Mouse (Mus musculus): ENCODE measurements at regions not wholly inside any gene's neighbourhood (a gene's known extent, or its start where the extent isn't known, plus 50 kb on each side); places are given as distances from the start of the nearest gene placed in this dataset.

- Histone ChIP-seq H3K4me1 (ENCODE audit: control insufficient read depth, insufficient read depth, low read length) (no peaks in the 10 kb centered on the region), H3K4me2 (replicated peaks; ENCODE audit: low read depth, low read length) (no peak overlapping the region), H3K27ac (ENCODE audit: low read depth, low read length) (no peak overlapping the region), H3K9me3 (ENCODE audit: control insufficient read depth, low read length) (no peaks in the 10 kb centered on the region), H3K9ac (ENCODE audit: low read depth, low read length) (no peak overlapping the region), H3K4me3 (ENCODE audit: low read length) (no peak overlapping the region), H3K27me3 (ENCODE audit: control insufficient read depth, insufficient read depth, low read length) (no peaks in the 10 kb centered on the region), H3K36me3 (ENCODE audit: control insufficient read depth, insufficient read depth, low read length) (no peaks in the 10 kb centered on the region)
- WGBS: 94% methylated on average over 4 of the region's 4 CpGs
- ATAC-seq (ENCODE audit: low FRiP score, low TSS enrichment): no peak
Observed at GRCm38 (mm10) chr1:55949606-55950005, 543.9 kb downstream of the Plcl1 start.

- Histone ChIP-seq H3K4me1 (ENCODE audit: control insufficient read depth, insufficient read depth, low read length) (no peaks in the 10 kb centered on the region), H3K4me2 (replicated peaks; ENCODE audit: low read depth, low read length) (no peak overlapping the region), H3K4me3 (ENCODE audit: low read length) (no peak overlapping the region), H3K9me3 (ENCODE audit: control insufficient read depth, low read length) (no peaks in the 10 kb centered on the region), H3K36me3 (ENCODE audit: control insufficient read depth, insufficient read depth, low read length) (no peaks in the 10 kb centered on the region), H3K27me3 (ENCODE audit: control insufficient read depth, insufficient read depth, low read length) (peaks cover 4% of the 10 kb centered on the region; the same call in 1 of the 2 replicates), H3K27ac (ENCODE audit: low read depth, low read length) (no peak overlapping the region), H3K9ac (ENCODE audit: low read depth, low read length) (no peak overlapping the region)
- 83% methylated on average over 11 of the region's 11 CpGs for WGBS
- no peak for ATAC-seq (ENCODE audit: low FRiP score, low TSS enrichment)
Observed at GRCm38 (mm10) chr1:55957804-55958445, 552.2 kb downstream of the Plcl1 start.

GRCm38 (mm10) chr1:55960291-55960690, 554.6 kb downstream of the Plcl1 start:
- H3K4me1 ChIP-seq (ENCODE audit: control insufficient read depth, insufficient read depth, low read length): no peaks in the 10 kb centered on the region
- H3K36me3 ChIP-seq (ENCODE audit: control insufficient read depth, insufficient read depth, low read length): no peaks in the 10 kb centered on the region
- no peaks in the 10 kb centered on the region for H3K9me3 ChIP-seq (ENCODE audit: control insufficient read depth, low read length)
- ATAC-seq (ENCODE audit: low FRiP score, low TSS enrichment): no peak; the same call in 1 of the 2 replicates
- H3K4me2 ChIP-seq (replicated peaks; ENCODE audit: low read depth, low read length): no peak overlapping the region
- H3K27me3 ChIP-seq (ENCODE audit: control insufficient read depth, insufficient read depth, low read length): peaks cover 4% of the 10 kb centered on the region; the same call in 1 of the 2 replicates
- H3K4me3 ChIP-seq (ENCODE audit: low read length): no peak overlapping the region
- 18% methylated on average over 6 of the region's 6 CpGs for WGBS
- no peak overlapping the region for H3K27ac ChIP-seq (ENCODE audit: low read depth, low read length)
- H3K9ac ChIP-seq (ENCODE audit: low read depth, low read length): no peak overlapping the region

- Histone ChIP-seq H3K36me3 (ENCODE audit: control insufficient read depth, insufficient read depth, low read length) (no peaks in the 10 kb centered on the region), H3K4me1 (ENCODE audit: control insufficient read depth, insufficient read depth, low read length) (no peaks in the 10 kb centered on the region), H3K9me3 (ENCODE audit: control insufficient read depth, low read length) (no peaks in the 10 kb centered on the region), H3K27ac (ENCODE audit: low read depth, low read length) (no peak overlapping the region), H3K9ac (ENCODE audit: low read depth, low read length) (no peak overlapping the region), H3K4me3 (ENCODE audit: low read length) (no peak overlapping the region), H3K27me3 (ENCODE audit: control insufficient read depth, insufficient read depth, low read length) (no peaks in the 10 kb centered on the region), H3K4me2 (replicated peaks; ENCODE audit: low read depth, low read length) (no peak overlapping the region)
- 52% methylated on average over 5 of the region's 5 CpGs for WGBS
- ATAC-seq (ENCODE audit: low FRiP score, low TSS enrichment): no peak
Observed at GRCm38 (mm10) chr1:55963867-55964266, 558.1 kb downstream of the Plcl1 start.

GRCm38 (mm10) chr1:55966273-55966672, 560.6 kb downstream of the Plcl1 start:
- Histone ChIP-seq H3K27me3 (ENCODE audit: control insufficient read depth, insufficient read depth, low read length) (no peaks in the 10 kb centered on the region), H3K4me1 (ENCODE audit: control insufficient read depth, insufficient read depth, low read length) (no peaks in the 10 kb centered on the region), H3K4me3 (ENCODE audit: low read length) (no peak overlapping the region), H3K9ac (ENCODE audit: low read depth, low read length) (no peak overlapping the region), H3K36me3 (ENCODE audit: control insufficient read depth, insufficient read depth, low read length) (no peaks in the 10 kb centered on the region), H3K4me2 (replicated peaks; ENCODE audit: low read depth, low read length) (no peak overlapping the region), H3K9me3 (ENCODE audit: control insufficient read depth, low read length) (no peaks in the 10 kb centered on the region), H3K27ac (ENCODE audit: low read depth, low read length) (no peak overlapping the region)
- 91% methylated on average over 2 of the region's 2 CpGs for WGBS
- no peak for ATAC-seq (ENCODE audit: low FRiP score, low TSS enrichment)

- Histone ChIP-seq H3K4me1 (ENCODE audit: control insufficient read depth, insufficient read depth, low read length) (no peaks in the 10 kb centered on the region), H3K4me3 (ENCODE audit: low read length) (no peak overlapping the region), H3K27me3 (ENCODE audit: control insufficient read depth, insufficient read depth, low read length) (no peaks in the 10 kb centered on the region), H3K27ac (ENCODE audit: low read depth, low read length) (no peak overlapping the region), H3K9ac (ENCODE audit: low read depth, low read length) (no peak overlapping the region), H3K4me2 (replicated peaks; ENCODE audit: low read depth, low read length) (no peak overlapping the region), H3K36me3 (ENCODE audit: control insufficient read depth, insufficient read depth, low read length) (no peaks in the 10 kb centered on the region), H3K9me3 (ENCODE audit: control insufficient read depth, low read length) (no peaks in the 10 kb centered on the region)
- WGBS: 93% methylated on average over 7 of the region's 7 CpGs
- no peak for ATAC-seq (ENCODE audit: low FRiP score, low TSS enrichment)
Observed at GRCm38 (mm10) chr1:55967869-55968268, 562.1 kb downstream of the Plcl1 start.

GRCm38 (mm10) chr1:55977796-55978195, 572.1 kb downstream of the Plcl1 start:
- Histone ChIP-seq H3K4me2 (replicated peaks; ENCODE audit: low read depth, low read length) (no peak overlapping the region), H3K27me3 (ENCODE audit: control insufficient read depth, insufficient read depth, low read length) (no peaks in the 10 kb centered on the region), H3K4me1 (ENCODE audit: control insufficient read depth, insufficient read depth, low read length) (no peaks in the 10 kb centered on the region), H3K36me3 (ENCODE audit: control insufficient read depth, insufficient read depth, low read length) (no peaks in the 10 kb centered on the region), H3K4me3 (ENCODE audit: low read length) (no peak overlapping the region), H3K9me3 (ENCODE audit: control insufficient read depth, low read length) (no peaks in the 10 kb centered on the region), H3K27ac (ENCODE audit: low read depth, low read length) (no peak overlapping the region), H3K9ac (ENCODE audit: low read depth, low read length) (no peak overlapping the region)
- WGBS: 87% methylated on average over 3 of the region's 3 CpGs
- ATAC-seq (ENCODE audit: low FRiP score, low TSS enrichment): no peak

GRCm38 (mm10) chr1:55983522-55984066, 577.9 kb downstream of the Plcl1 start:
- no peak overlapping the region for H3K27ac ChIP-seq (ENCODE audit: low read depth, low read length)
- H3K27me3 ChIP-seq (ENCODE audit: control insufficient read depth, insufficient read depth, low read length): no peaks in the 10 kb centered on the region
- H3K4me3 ChIP-seq (ENCODE audit: low read length): no peak overlapping the region
- 66% methylated on average over 5 of the region's 5 CpGs for WGBS
- H3K4me1 ChIP-seq (ENCODE audit: control insufficient read depth, insufficient read depth, low read length): no peaks in the 10 kb centered on the region
- no peak for ATAC-seq (ENCODE audit: low FRiP score, low TSS enrichment)
- H3K4me2 ChIP-seq (replicated peaks; ENCODE audit: low read depth, low read length): no peak overlapping the region
- no peak overlapping the region for H3K9ac ChIP-seq (ENCODE audit: low read depth, low read length)
- no peaks in the 10 kb centered on the region for H3K36me3 ChIP-seq (ENCODE audit: control insufficient read depth, insufficient read depth, low read length)
- no peaks in the 10 kb centered on the region for H3K9me3 ChIP-seq (ENCODE audit: control insufficient read depth, low read length)

GRCm38 (mm10) chr1:55997074-55997473, 591.4 kb downstream of the Plcl1 start:
- H3K27me3 ChIP-seq (ENCODE audit: control insufficient read depth, insufficient read depth, low read length): no peaks in the 10 kb centered on the region
- no peak overlapping the region for H3K4me2 ChIP-seq (replicated peaks; ENCODE audit: low read depth, low read length)
- H3K4me1 ChIP-seq (ENCODE audit: control insufficient read depth, insufficient read depth, low read length): no peaks in the 10 kb centered on the region
- H3K9me3 ChIP-seq (ENCODE audit: control insufficient read depth, low read length): no peaks in the 10 kb centered on the region
- no peak overlapping the region for H3K27ac ChIP-seq (ENCODE audit: low read depth, low read length)
- ATAC-seq (ENCODE audit: low FRiP score, low TSS enrichment): no peak
- WGBS: 80% methylated on average over 6 of the region's 6 CpGs
- H3K9ac ChIP-seq (ENCODE audit: low read depth, low read length): no peak overlapping the region
- H3K36me3 ChIP-seq (ENCODE audit: control insufficient read depth, insufficient read depth, low read length): no peaks in the 10 kb centered on the region
- no peak overlapping the region for H3K4me3 ChIP-seq (ENCODE audit: low read length)

Measured in kidney, embryonic 14.5 days (tissue).